Mouse (Mus musculus): ENCODE results near the gene Fndc3b. TPM values are rescaled to one million over a fixed set of nuclear protein-coding genes. Genes with fewer than 3 reads are reported as not detected.

Gene Fndc3b
- polyA plus RNA-seq, 1 experiment from 2014 or later, result 8.2 TPM

DNA sequence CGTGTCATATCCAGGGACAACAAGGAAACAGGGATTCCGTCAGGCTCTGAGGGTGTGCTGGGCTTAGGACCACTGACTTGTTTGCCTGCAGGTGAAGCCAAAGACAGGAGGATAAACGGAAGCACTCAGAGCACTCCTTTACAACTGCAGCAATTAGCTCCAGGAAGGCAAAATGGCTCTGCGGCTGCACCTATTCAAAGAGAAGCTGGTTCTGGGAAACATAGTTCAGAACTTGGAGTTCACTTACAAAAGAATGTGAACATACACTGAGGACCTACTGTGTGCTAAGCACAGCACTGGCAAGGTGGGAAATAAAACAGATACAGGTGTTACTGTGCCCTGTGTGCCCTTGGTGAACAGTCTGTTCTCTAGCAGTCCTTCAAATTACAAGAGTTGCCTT is 177.4 kb downstream of the Fndc3b start:
- WGBS, result 84% methylated on average over 4 of the region's 4 CpGs
- Histone ChIP-seq H3K9me3 (replicated peaks; ENCODE audit: control insufficient read depth, low read length, poor library complexity, severe bottlenecking) (no peaks in the 10 kb centered on the region), H3K27me3 (ENCODE audit: control insufficient read depth, insufficient read depth, low read depth, low read length) (no peaks in the 10 kb centered on the region), H3K36me3 (ENCODE audit: control insufficient read depth, insufficient read depth, low read length) (no peaks in the 10 kb centered on the region), H3K4me2 (ENCODE audit: low read length) (no peak overlapping the region), H3K27ac (ENCODE audit: low read length) (no peak overlapping the region), H3K4me3 (ENCODE audit: low read depth, low read length) (no peak overlapping the region), H3K4me1 (ENCODE audit: control insufficient read depth, insufficient read depth, low read length) (peaks cover 4% of the 10 kb centered on the region), H3K9ac (ENCODE audit: low read depth, low read length) (no peak overlapping the region)
- ATAC-seq, result no peak

DNA sequence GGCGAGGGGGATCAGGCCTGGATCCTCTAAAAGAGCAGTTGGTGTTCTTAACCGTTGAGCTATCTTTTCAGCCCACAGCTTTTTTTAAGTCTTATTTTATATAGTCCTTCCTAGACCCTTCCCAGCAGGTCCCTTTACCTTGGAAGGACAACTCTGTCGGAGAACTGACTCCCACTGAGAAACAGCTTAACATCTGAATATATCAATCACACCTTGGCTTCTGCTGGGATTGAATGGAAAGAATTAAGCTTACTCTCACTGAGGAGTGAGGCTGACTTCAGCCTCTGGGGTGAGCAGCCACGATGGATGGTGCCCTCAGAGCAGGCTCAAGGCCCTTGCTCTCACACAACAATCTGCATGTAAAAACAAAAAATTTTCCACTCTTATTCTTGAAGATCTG is 179.1 kb downstream of the Fndc3b start:
- WGBS, result 41% methylated on average over 4 of the region's 4 CpGs
- Histone ChIP-seq H3K4me1 (ENCODE audit: control insufficient read depth, insufficient read depth, low read length) (peaks cover 4% of the 10 kb centered on the region), H3K9ac (ENCODE audit: low read depth, low read length) (no peak overlapping the region), H3K4me3 (ENCODE audit: low read depth, low read length) (no peak overlapping the region), H3K4me2 (ENCODE audit: low read length) (no peak overlapping the region), H3K36me3 (ENCODE audit: control insufficient read depth, insufficient read depth, low read length) (no peaks in the 10 kb centered on the region), H3K27ac (ENCODE audit: low read length) (no peak overlapping the region), H3K9me3 (replicated peaks; ENCODE audit: control insufficient read depth, low read length, poor library complexity, severe bottlenecking) (no peaks in the 10 kb centered on the region), H3K27me3 (ENCODE audit: control insufficient read depth, insufficient read depth, low read depth, low read length) (no peaks in the 10 kb centered on the region)
- no peak for ATAC-seq

DNA sequence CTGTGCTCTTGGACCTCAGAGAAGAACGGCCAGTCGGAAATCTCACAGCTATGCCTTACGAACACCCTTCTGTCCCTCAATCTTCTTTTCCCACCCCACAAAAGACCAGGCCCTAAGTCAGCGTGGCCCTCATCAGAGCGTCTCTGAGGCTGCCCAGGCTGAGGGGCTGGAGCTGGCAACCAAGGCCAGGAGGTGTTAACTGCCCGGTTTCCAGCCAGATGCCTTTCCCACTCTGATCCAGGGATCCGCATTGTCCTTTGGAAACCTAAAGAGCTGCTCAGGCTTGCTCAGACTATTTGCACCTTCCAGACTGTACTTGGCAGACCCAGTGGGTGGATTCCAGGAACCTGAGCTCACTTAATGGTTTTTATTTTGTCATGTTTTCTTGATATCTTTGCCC is 180.7 kb downstream of the Fndc3b start:
- Histone ChIP-seq H3K27me3 (ENCODE audit: control insufficient read depth, insufficient read depth, low read depth, low read length) (no peaks in the 10 kb centered on the region), H3K9me3 (replicated peaks; ENCODE audit: control insufficient read depth, low read length, poor library complexity, severe bottlenecking) (no peaks in the 10 kb centered on the region), H3K9ac (ENCODE audit: low read depth, low read length) (no peak overlapping the region), H3K36me3 (ENCODE audit: control insufficient read depth, insufficient read depth, low read length) (no peaks in the 10 kb centered on the region), H3K4me3 (ENCODE audit: low read depth, low read length) (no peak overlapping the region), H3K4me1 (ENCODE audit: control insufficient read depth, insufficient read depth, low read length) (peaks cover 4% of the 10 kb centered on the region), H3K4me2 (ENCODE audit: low read length) (no peak overlapping the region), H3K27ac (ENCODE audit: low read length) (no peak overlapping the region)
- no peak for ATAC-seq
- WGBS, result 64% methylated on average over 7 of the region's 7 CpGs

DNA sequence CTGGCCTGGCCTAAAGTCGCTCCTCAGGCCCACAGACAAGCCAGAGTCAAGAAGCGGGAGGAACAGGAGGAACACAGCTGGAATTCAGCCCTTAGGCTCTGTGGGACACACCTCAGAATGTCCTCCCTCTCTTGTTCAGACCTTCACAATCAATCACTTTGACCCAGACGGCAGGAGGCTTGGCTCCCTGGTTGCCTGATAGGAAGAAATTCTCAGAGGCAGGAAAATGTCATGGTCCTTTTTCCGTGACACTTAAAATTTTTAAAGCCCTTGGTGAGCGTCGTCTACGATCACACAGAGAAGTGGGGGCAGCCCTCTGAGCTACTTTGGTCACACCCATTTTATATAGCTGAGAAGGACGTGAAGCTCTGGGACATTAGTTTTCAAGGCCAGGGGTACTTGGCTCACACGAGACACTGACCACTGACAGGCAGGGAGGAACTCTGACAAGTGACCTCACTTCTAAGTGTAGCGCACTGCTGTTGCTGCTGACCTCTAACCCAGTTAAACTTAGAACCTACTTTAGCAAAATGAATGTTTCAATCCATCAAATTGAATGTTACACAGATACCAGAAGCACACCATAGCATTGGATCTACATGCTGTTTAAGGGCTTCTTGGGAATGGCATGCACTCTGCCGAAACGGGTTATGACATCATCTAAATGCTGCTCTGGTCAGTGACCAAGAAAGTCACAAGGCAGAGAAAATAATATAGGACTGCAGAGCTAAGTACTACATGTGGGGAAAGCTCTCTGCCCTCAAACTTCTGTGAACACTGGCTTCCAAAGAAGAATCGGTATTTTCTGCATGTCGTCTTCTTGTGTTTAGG is 181.7 kb downstream of the Fndc3b start:
- H3K9ac ChIP-seq (ENCODE audit: low read depth, low read length), result no peak overlapping the region
- 85% methylated on average over 14 of the region's 14 CpGs for WGBS
- H3K27me3 ChIP-seq (ENCODE audit: control insufficient read depth, insufficient read depth, low read depth, low read length), result no peaks in the 10 kb centered on the region
- H3K4me2 ChIP-seq (ENCODE audit: low read length), result no peak overlapping the region
- H3K9me3 ChIP-seq (replicated peaks; ENCODE audit: control insufficient read depth, low read length, poor library complexity, severe bottlenecking), result no peaks in the 10 kb centered on the region
- H3K27ac ChIP-seq (ENCODE audit: low read length), result no peak overlapping the region
- ATAC-seq, result no peak
- H3K36me3 ChIP-seq (ENCODE audit: control insufficient read depth, insufficient read depth, low read length), result no peaks in the 10 kb centered on the region
- no peak overlapping the region for H3K4me3 ChIP-seq (ENCODE audit: low read depth, low read length)
- peaks cover 4% of the 10 kb centered on the region for H3K4me1 ChIP-seq (ENCODE audit: control insufficient read depth, insufficient read depth, low read length)

DNA sequence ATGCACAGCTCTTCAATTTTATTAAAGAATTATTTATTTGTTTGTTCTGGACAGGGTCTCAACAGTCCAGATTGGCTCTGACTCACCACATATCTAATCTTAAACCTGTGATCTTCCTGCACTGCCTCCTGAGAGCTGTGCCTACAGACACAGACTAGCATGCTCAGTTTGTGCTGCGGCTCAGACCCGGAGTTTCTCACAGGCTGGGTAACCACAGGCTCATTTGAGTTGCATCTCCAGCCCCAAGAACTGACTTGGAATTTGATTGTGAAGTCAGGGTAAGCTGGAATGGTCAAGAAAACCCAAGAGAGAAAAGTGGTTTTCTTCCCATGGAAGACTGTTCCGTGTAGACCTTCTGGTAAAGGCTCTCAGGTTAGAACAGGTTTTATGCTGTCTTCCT is 184.1 kb downstream of the Fndc3b start:
- Histone ChIP-seq H3K9me3 (replicated peaks; ENCODE audit: control insufficient read depth, low read length, poor library complexity, severe bottlenecking) (no peaks in the 10 kb centered on the region), H3K36me3 (ENCODE audit: control insufficient read depth, insufficient read depth, low read length) (no peaks in the 10 kb centered on the region), H3K4me1 (ENCODE audit: control insufficient read depth, insufficient read depth, low read length) (peaks cover 4% of the 10 kb centered on the region), H3K9ac (ENCODE audit: low read depth, low read length) (no peak overlapping the region), H3K27me3 (ENCODE audit: control insufficient read depth, insufficient read depth, low read depth, low read length) (no peaks in the 10 kb centered on the region), H3K4me2 (ENCODE audit: low read length) (no peak overlapping the region), H3K4me3 (ENCODE audit: low read depth, low read length) (no peak overlapping the region), H3K27ac (ENCODE audit: low read length) (no peak overlapping the region)
- 98% methylated on average over 3 of the region's 3 CpGs for WGBS
- no peak for ATAC-seq

DNA sequence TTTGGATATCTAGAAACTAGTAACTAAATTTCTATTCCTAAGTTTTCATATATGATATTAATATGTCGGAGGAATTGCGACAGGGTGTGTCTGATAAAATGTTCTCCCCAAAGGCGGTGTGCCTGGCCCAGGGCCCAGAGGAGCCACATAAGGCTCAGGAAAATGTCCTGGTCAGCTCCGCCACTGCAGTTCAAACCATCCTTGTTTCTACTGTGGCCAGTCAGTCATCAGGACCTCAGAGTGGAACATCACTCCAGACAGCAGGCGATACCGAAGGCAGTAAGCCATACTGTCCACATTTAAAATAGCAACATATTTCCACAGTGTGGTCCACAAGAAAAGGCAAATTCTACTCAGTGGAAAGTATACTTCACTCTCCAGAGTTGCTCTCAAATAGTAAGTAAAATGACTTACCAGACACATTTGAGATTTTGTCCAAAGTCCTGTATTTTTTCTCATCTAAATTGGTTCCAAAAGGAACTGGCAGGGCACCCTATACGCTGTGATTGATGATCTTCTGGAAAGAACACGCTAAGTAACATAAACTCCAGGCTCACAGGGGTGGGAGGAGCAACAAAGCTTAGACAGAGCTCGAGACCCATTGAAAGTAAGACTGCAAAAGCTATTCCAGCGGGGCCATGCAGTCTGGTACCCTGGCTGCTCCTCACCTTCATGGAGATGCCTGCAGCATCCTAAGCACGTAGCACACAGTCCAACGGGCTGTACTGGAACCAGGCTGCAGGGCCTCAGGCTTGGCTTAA is 187.8 kb downstream of the Fndc3b start:
- ATAC-seq, result no peak
- no peaks in the 10 kb centered on the region for H3K36me3 ChIP-seq (ENCODE audit: control insufficient read depth, insufficient read depth, low read length)
- H3K27ac ChIP-seq (ENCODE audit: low read length), result no peak overlapping the region
- H3K4me3 ChIP-seq (ENCODE audit: low read depth, low read length), result no peak overlapping the region
- H3K9me3 ChIP-seq (replicated peaks; ENCODE audit: control insufficient read depth, low read length, poor library complexity, severe bottlenecking), result no peaks in the 10 kb centered on the region
- H3K27me3 ChIP-seq (ENCODE audit: control insufficient read depth, insufficient read depth, low read depth, low read length), result no peaks in the 10 kb centered on the region
- H3K9ac ChIP-seq (ENCODE audit: low read depth, low read length), result no peak overlapping the region
- H3K4me2 ChIP-seq (ENCODE audit: low read length), result no peak overlapping the region
- 87% methylated on average over 12 of the region's 12 CpGs for WGBS
- H3K4me1 ChIP-seq (ENCODE audit: control insufficient read depth, insufficient read depth, low read length), result no peaks in the 10 kb centered on the region

DNA sequence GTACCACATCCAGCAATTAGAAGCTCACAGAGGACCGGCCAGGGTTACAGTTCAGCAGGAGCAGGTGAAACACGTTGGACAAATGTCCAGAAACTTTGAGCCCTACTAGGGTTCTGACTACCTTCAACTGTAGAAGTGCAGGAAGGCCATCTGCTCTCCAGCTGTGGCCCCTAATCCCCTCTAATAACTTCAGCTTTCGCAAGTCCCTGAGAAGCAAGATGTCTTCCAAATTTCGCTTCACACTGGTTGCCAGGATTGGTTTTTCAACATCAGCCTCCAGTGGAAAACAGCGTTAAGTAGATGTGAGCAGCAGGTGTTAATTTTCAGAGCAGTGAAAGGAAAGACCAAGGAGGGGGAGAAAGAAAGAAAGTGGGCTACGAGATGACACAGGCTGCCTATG is 190.7 kb downstream of the Fndc3b start:
- H3K9ac ChIP-seq (ENCODE audit: low read depth, low read length), result no peak overlapping the region
- no peak overlapping the region for H3K27ac ChIP-seq (ENCODE audit: low read length)
- ATAC-seq, result no peak
- no peaks in the 10 kb centered on the region for H3K36me3 ChIP-seq (ENCODE audit: control insufficient read depth, insufficient read depth, low read length)
- H3K4me1 ChIP-seq (ENCODE audit: control insufficient read depth, insufficient read depth, low read length), result no peaks in the 10 kb centered on the region
- no peak overlapping the region for H3K4me2 ChIP-seq (ENCODE audit: low read length)
- no peak overlapping the region for H3K4me3 ChIP-seq (ENCODE audit: low read depth, low read length)
- H3K27me3 ChIP-seq (ENCODE audit: control insufficient read depth, insufficient read depth, low read depth, low read length), result no peaks in the 10 kb centered on the region
- 56% methylated on average over 6 of the region's 6 CpGs for WGBS
- H3K9me3 ChIP-seq (replicated peaks; ENCODE audit: control insufficient read depth, low read length, poor library complexity, severe bottlenecking), result no peaks in the 10 kb centered on the region

DNA sequence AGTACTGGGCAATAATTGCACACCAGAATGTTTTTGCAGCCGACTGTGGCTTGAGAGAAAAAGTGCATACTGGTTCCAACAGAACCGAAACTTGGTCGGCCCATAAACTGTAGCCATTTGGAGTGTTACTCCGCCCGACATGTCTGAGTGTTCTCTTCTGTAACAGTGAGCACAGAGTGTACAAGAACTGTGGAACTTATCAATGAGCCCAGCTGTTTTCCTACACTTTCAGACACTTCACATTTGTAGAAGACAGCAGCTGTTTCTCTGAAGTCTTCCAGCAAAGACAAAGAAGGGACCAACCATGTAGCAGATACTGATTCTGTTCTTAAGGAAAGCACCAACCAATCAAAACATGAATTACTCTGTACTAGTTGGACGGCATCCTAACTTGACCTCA is 191.6 kb downstream of the Fndc3b start:
- Histone ChIP-seq H3K36me3 (ENCODE audit: control insufficient read depth, insufficient read depth, low read length) (no peaks in the 10 kb centered on the region), H3K27ac (ENCODE audit: low read length) (no peak overlapping the region), H3K9me3 (replicated peaks; ENCODE audit: control insufficient read depth, low read length, poor library complexity, severe bottlenecking) (no peaks in the 10 kb centered on the region), H3K4me2 (ENCODE audit: low read length) (no peak overlapping the region), H3K4me3 (ENCODE audit: low read depth, low read length) (no peak overlapping the region), H3K9ac (ENCODE audit: low read depth, low read length) (no peak overlapping the region), H3K27me3 (ENCODE audit: control insufficient read depth, insufficient read depth, low read depth, low read length) (no peaks in the 10 kb centered on the region), H3K4me1 (ENCODE audit: control insufficient read depth, insufficient read depth, low read length) (no peaks in the 10 kb centered on the region)
- no peak for ATAC-seq
- WGBS, result 91% methylated on average over 6 of the region's 6 CpGs

DNA sequence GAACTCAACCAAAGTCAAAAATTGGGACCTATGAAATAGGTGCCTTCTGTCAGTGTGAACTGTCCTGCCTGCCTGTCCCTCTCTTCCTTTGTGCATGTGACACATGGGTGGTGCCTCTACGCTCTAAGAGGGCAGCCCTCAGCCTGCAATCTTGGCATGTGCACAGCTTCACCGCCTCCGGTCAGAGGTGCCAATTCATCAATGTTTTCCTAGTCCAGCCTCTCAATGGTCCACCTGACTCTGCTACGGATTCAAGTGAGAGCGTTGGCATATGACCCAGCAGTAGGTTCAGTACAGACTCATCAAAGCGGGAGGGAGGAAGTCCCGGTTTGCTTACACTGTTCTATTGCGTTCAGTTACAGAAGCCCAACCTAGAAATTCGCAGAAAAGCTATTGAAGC is 192.2 kb downstream of the Fndc3b start:
- ATAC-seq, result no peak
- no peaks in the 10 kb centered on the region for H3K9me3 ChIP-seq (replicated peaks; ENCODE audit: control insufficient read depth, low read length, poor library complexity, severe bottlenecking)
- 91% methylated on average over 9 of the region's 9 CpGs for WGBS
- H3K36me3 ChIP-seq (ENCODE audit: control insufficient read depth, insufficient read depth, low read length), result no peaks in the 10 kb centered on the region
- H3K4me1 ChIP-seq (ENCODE audit: control insufficient read depth, insufficient read depth, low read length), result no peaks in the 10 kb centered on the region
- H3K27me3 ChIP-seq (ENCODE audit: control insufficient read depth, insufficient read depth, low read depth, low read length), result no peaks in the 10 kb centered on the region
- H3K9ac ChIP-seq (ENCODE audit: low read depth, low read length), result no peak overlapping the region
- no peak overlapping the region for H3K27ac ChIP-seq (ENCODE audit: low read length)
- no peak overlapping the region for H3K4me2 ChIP-seq (ENCODE audit: low read length)
- H3K4me3 ChIP-seq (ENCODE audit: low read depth, low read length), result no peak overlapping the region
